Mouse (Mus musculus): Measurements from ENCODE around the gene Xpnpep2. TPM values are rescaled to one million over a fixed set of nuclear protein-coding genes. Genes with fewer than 3 reads are reported as not detected.

Gene Xpnpep2
- polyA plus RNA-seq, 2 experiments from 2014 or later = 0.59 TPM; not detected in 1

- ATAC-seq = no peak
Measured at GRCm38 (mm10) chrX:48170368-48170767, 61.8 kb downstream of the Xpnpep2 start.

- no peak for ATAC-seq
Measured at GRCm38 (mm10) chrX:48181844-48182243, 73.3 kb downstream of the Xpnpep2 start.

- no peak for ATAC-seq
Measured at GRCm38 (mm10) chrX:48184703-48185102, 76.2 kb downstream of the Xpnpep2 start.

Other genes starting within 250 kb of the Xpnpep2 start
- not detected for gene Smarca1, start 215.8 kb upstream of the Xpnpep2 start, polyA plus RNA-seq (2017; shearing (Covaris generic))
- gene Ocrl, start 196.3 kb upstream of the Xpnpep2 start, polyA plus RNA-seq (2017; shearing (Covaris generic)) = 1 to 10 TPM; 7.0 to 8.4 TPM
- under 1 TPM; 0.30 to 0.37 TPM for gene Apln, start 73.9 kb upstream of the Xpnpep2 start, polyA plus RNA-seq (2017; shearing (Covaris generic))
- gene Sash3, start 37.7 kb downstream of the Xpnpep2 start, polyA plus RNA-seq (2017; shearing (Covaris generic)) = 100 to 1,000 TPM; 332 to 499 TPM
- gene Zdhhc9, start 100.2 kb downstream of the Xpnpep2 start, polyA plus RNA-seq (2017; shearing (Covaris generic)) = 1 to 10 TPM; 1.7 to 3.0 TPM
- 10 to 100 TPM; 32.1 to 33.6 TPM for gene Utp14a, start 148.1 kb downstream of the Xpnpep2 start, polyA plus RNA-seq (2017; shearing (Covaris generic))
- 1 to 10 TPM; 2.3 to 2.7 TPM for gene Bcorl1, start 232.6 kb downstream of the Xpnpep2 start, polyA plus RNA-seq (2017; shearing (Covaris generic))